10 mouse cellular contexts compared by ENCODE assay signal in the genomic region with DNA sequence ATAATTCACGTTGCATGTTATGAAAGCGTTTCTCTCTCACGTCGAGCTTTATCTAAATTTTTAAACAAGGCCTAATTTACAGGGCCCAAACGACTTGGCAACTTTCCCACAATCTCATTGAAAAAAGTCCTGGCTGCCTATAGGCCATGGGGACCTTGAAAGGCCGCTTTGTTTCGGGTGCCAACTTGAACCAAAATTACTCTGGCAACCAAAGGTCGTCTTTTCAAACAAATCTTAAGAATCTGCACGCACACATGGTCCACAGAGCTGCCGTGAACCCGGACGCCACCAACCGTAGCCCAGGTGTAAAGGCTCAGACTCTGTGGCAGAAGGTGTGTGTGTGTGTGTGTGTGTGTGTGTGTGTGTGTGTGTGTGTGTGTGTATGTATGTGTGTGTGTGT.
DNase-seq lines count a peak whose midpoint lies in the region; ATAC-seq lines count a peak whose summit lies in the region.
"Had no signal": no experiment of that assay in that cellular context is flagged by ENCODE, and none has a peak within 500 bp of the region (broad histone marks: within the 10 kb centered on the region; RNA-seq: fewer than 3 reads in every experiment).

No protein-coding gene starts in this region.

- peak; percentile 37 for DNase-seq in left cerebral cortex, postnatal 4 days
- no peak for DNase-seq in left cerebral cortex, postnatal 36 days (ENCODE audit: low spot score in 2 of 2)
- DNase-seq in adrenal gland, postnatal 10 days = peak; percentile 67
- DNase-seq in forebrain, embryonic 10.5 days (ENCODE audit: extremely low spot score, low spot score) = no peak
- peak; percentile 43 for DNase-seq in mesoderm, embryonic 11.5 days (ENCODE audit: low read depth, low spot score)
- DNase-seq in cerebellum, adult 11 months = no peak
- DNase-seq in spleen, postnatal 4 days (ENCODE audit: low spot score in 2 of 2) = no peak
- DNase-seq: gastrocnemius, postnatal 14 days; thymus, adult 18-20 months had no signal

- H3K9me3 ChIP-seq in forebrain, embryonic 10.5 days = no peaks in the 10 kb centered on the region

- no peak overlapping the region for H3K4me3 ChIP-seq in forebrain, embryonic 10.5 days

- H3K4me1 ChIP-seq in forebrain, embryonic 10.5 days = peaks cover 50% of the 10 kb centered on the region

- ATAC-seq in inflammation-experienced regulatory T-cells, adult 6 months = no peak

- peaks cover 14% of the 10 kb centered on the region for H3K27me3 ChIP-seq in forebrain, embryonic 10.5 days (ENCODE audit: poor library complexity, severe bottlenecking)

- intact Hi-C loops in left cerebral cortex, postnatal 4 days (cut with DNase I) = no loop called here
- intact Hi-C loops in left cerebral cortex, postnatal 36 days (cut with DNase I) = no loop called here

- H3K27ac ChIP-seq in forebrain, embryonic 10.5 days = peak overlapping the region; percentile 72

- no peaks in the 10 kb centered on the region for H3K36me3 ChIP-seq in forebrain, embryonic 10.5 days (replicated peaks)

- WGBS in forebrain, embryonic 10.5 days = 78% methylated on average over 13 of the region's 13 CpGs

Comparison
In these comparisons a context has a peak if more than half of its experiments do, and no peak if none do; other contexts are left out.
1. DNase-seq: peak in left cerebral cortex, postnatal 4 days (single experiment), adrenal gland, postnatal 10 days (single experiment) and mesoderm, embryonic 11.5 days (single experiment); none in left cerebral cortex, postnatal 36 days (0 of 2), forebrain, embryonic 10.5 days (single experiment), cerebellum, adult 11 months (single experiment) and spleen, postnatal 4 days (0 of 2).